Mouse (Mus musculus): Measurements from ENCODE around the gene Tulp4. TPM values are rescaled to one million over a fixed set of nuclear protein-coding genes. Genes with fewer than 3 reads are reported as not detected.

Tulp4 gene
- total and polyA plus RNA-seq, 2 experiments = 19.9 to 26.6 TPM

DNA sequence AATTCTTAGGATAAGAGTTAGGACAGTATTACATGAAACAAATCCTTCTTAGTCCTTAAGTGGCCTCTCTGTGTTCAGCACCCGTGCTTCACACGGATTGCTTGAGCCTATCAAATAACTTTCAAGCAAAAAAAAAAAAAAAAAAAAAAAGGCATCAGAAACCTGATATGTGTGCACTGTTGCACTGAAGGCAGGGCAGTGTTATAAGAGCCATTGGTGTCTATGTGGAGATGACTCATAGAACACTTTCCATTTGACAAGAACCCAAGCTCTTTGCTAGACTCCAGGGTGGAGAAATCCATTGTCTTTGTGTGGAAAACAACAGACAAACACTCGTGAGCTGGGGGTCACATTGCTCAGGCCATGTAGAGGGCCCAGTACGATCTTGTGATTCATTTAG is 58.7 kb downstream of the Tulp4 start:
- Histone ChIP-seq H3K4me3 (ENCODE audit: insufficient read depth, low read depth, low read length) (no peak overlapping the region), H3K27ac (replicated peaks; ENCODE audit: insufficient read depth, low read depth, low read length) (no peak overlapping the region), H3K27me3 (ENCODE audit: control insufficient read depth, insufficient read depth, low read length) (no peaks in the 10 kb centered on the region), H3K9ac (ENCODE audit: low read depth, low read length) (no peak overlapping the region), H3K79me2 (ENCODE audit: control insufficient read depth, insufficient read depth, low read length) (peaks cover 16% of the 10 kb centered on the region; the same call in 1 of the 2 replicates), H3K4me1 (ENCODE audit: control insufficient read depth, insufficient read depth, low read length) (peaks cover 26% of the 10 kb centered on the region), H3K36me3 (ENCODE audit: control insufficient read depth, insufficient read depth, low read length) (no peaks in the 10 kb centered on the region)
- DNase-seq (ENCODE audit: extremely low read depth, low read depth, low spot score) = no peak
- TF ChIP-seq CTCF (IDR thresholded peaks at IDR 0.05; ENCODE audit: low read depth, low read length) (no peak), POLR2A (IDR thresholded peaks at IDR 0.05; ENCODE audit: extremely low read depth, insufficient read depth, low read length) (no peak)
- WGBS = 80% methylated on average over 4 of the region's 4 CpGs

DNA sequence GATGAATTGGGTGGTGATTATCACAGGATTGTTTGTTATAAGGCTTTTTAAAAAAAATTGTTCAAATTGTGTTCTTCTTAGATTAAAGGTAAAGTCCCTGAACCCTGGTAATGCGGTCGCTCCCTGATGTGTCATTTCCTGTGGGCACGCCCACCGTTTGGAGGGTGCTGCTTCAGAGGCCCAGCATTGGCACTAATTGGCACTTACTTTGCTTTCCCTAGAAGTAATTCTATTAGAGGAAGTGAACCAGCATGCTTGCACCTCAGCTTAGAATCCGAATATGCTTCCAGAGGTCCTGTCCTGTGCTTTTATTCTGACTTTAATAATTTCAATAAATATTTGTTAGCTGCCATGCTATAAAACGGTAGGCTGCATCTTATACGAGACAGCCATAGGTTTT is 66.2 kb downstream of the Tulp4 start:
- no peaks in the 10 kb centered on the region for H3K27me3 ChIP-seq (ENCODE audit: control insufficient read depth, insufficient read depth, low read length)

DNA sequence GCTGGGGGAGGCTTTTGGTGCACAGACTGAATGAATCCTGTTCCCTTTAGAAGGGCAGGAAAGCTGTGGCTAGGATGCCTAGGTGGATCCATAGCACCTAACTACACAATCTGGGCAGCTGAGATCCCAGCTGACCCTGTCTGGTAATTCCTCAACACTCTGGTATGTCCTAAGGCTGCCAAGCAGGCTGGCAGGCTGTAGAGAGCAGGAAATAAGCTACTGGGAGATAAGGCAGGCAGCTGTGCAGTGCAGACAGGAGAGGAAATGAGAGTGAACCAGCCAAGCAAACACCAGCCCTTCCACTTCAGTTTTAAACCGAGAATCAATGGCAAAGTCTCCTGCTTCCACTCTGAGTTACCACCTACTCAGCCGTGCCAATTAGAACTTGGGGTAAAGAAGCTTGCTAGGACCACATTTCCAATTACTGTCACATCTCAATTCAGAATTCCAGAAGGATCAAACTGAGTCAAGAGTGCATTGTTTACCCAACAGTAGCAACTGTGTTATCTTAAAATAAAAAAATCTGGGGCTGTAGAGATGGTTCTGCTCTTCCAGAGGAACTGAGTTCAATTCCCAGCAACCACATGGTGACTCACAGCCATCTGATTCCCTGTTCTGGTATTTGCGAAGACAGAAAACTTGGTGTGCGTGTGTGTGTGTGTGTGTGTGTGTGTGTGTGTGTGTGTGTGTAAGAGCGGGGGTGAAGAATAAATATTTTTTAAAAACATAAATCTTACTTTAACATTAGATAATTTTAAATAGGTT is 66.9 kb downstream of the Tulp4 start:
- H3K36me3 ChIP-seq (ENCODE audit: control insufficient read depth, insufficient read depth, low read length) = peaks cover 9% of the 10 kb centered on the region
- no peak overlapping the region for H3K27ac ChIP-seq (replicated peaks; ENCODE audit: insufficient read depth, low read depth, low read length)
- H3K27me3 ChIP-seq (ENCODE audit: control insufficient read depth, insufficient read depth, low read length) = no peaks in the 10 kb centered on the region
- DNase-seq (ENCODE audit: extremely low read depth, low read depth, low spot score) = peak; percentile 53
- no peak overlapping the region for H3K4me3 ChIP-seq (ENCODE audit: insufficient read depth, low read depth, low read length)
- H3K9ac ChIP-seq (ENCODE audit: low read depth, low read length) = no peak overlapping the region
- 44% methylated on average over 5 of the region's 5 CpGs for WGBS
- TF ChIP-seq CTCF (IDR thresholded peaks at IDR 0.05; ENCODE audit: low read depth, low read length) = no peak
- H3K4me1 ChIP-seq (ENCODE audit: control insufficient read depth, insufficient read depth, low read length) = peaks cover 14% of the 10 kb centered on the region
- H3K79me2 ChIP-seq (ENCODE audit: control insufficient read depth, insufficient read depth, low read length) = peaks cover 10% of the 10 kb centered on the region; the same call in 1 of the 2 replicates

More for the DNA sequence above, 66.2 kb downstream of the Tulp4 start:
- TF ChIP-seq CTCF (IDR thresholded peaks at IDR 0.05; ENCODE audit: low read depth, low read length) (no peak), POLR2A (IDR thresholded peaks at IDR 0.05; ENCODE audit: extremely low read depth, insufficient read depth, low read length) (no peak)
- Histone ChIP-seq H3K79me2 (ENCODE audit: control insufficient read depth, insufficient read depth, low read length) (peaks cover 10% of the 10 kb centered on the region; the same call in 1 of the 2 replicates), H3K27ac (replicated peaks; ENCODE audit: insufficient read depth, low read depth, low read length) (no peak overlapping the region), H3K9ac (ENCODE audit: low read depth, low read length) (no peak overlapping the region), H3K4me1 (ENCODE audit: control insufficient read depth, insufficient read depth, low read length) (peaks cover 18% of the 10 kb centered on the region), H3K36me3 (ENCODE audit: control insufficient read depth, insufficient read depth, low read length) (peaks cover 7% of the 10 kb centered on the region), H3K4me3 (ENCODE audit: insufficient read depth, low read depth, low read length) (no peak overlapping the region)
- 70% methylated on average over 7 of the region's 7 CpGs for WGBS
- no peak for DNase-seq (ENCODE audit: extremely low read depth, low read depth, low spot score)

DNA sequence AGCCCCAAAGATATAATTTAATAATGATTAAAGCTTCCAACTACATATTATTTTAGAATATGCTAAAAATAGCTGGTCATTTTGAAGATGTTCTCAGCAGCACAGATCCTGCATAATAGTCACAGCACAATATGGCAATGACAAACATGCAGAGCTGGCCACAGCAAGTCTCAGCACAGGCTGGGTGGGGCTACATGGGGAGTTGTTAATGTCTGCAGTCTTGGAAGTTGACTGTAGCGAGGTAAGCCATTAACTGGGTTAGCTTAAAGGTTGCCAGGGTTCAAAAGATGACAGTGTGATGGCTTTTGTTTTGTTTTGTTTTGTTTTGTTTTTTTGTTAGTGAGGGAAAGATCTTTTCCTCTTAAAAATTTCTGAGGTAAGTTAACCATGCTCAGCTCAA is 68.3 kb downstream of the Tulp4 start:
- TF ChIP-seq CTCF (IDR thresholded peaks at IDR 0.05; ENCODE audit: low read depth, low read length) (no peak), POLR2A (IDR thresholded peaks at IDR 0.05; ENCODE audit: extremely low read depth, insufficient read depth, low read length) (no peak)
- Histone ChIP-seq H3K27me3 (ENCODE audit: control insufficient read depth, insufficient read depth, low read length) (no peaks in the 10 kb centered on the region), H3K9ac (ENCODE audit: low read depth, low read length) (no peak overlapping the region), H3K79me2 (ENCODE audit: control insufficient read depth, insufficient read depth, low read length) (peaks cover 7% of the 10 kb centered on the region; the same call in 1 of the 2 replicates), H3K27ac (replicated peaks; ENCODE audit: insufficient read depth, low read depth, low read length) (no peak overlapping the region), H3K4me1 (ENCODE audit: control insufficient read depth, insufficient read depth, low read length) (peaks cover 6% of the 10 kb centered on the region), H3K36me3 (ENCODE audit: control insufficient read depth, insufficient read depth, low read length) (peaks cover 9% of the 10 kb centered on the region), H3K4me3 (ENCODE audit: insufficient read depth, low read depth, low read length) (no peak overlapping the region)
- DNase-seq (ENCODE audit: extremely low read depth, low read depth, low spot score) = no peak
- 28% methylated on average over 1 of the region's 1 CpGs for WGBS

DNA sequence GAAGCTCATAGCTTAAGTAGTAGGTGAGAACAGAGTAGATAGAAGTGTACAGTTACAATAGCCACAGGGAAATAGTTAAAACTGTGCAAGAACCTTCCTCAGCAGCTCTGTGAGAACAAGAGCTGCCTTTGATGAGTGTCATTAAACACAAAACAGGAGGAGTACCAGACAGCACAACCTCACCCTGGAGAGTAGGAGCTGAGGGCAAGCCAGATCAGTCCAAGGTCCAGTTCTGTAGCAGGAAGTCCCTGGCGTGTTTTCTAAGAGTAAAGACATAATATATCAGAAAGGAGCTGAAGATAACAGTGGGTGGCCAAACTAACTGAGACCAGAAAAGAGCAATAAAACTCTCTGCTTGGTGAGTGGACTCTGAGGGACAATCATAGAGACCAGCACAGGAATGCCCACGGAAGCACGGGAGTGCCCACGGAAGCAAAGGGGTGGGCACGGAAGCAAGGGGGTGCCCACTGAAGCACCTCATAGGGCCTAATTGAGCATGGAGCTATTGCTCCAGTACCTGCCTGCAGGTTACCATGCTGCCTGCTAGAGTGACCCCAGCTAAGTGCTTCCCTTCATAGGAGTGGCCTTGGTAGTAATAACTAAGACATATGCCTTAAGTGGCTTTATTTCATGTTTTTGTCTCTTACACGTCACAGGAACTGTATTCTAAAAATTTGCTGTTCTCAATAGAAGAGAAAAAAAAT is 72.5 kb downstream of the Tulp4 start:
- Histone ChIP-seq H3K4me1 (ENCODE audit: control insufficient read depth, insufficient read depth, low read length) (peaks cover 2% of the 10 kb centered on the region; the same call in 1 of the 2 replicates), H3K27ac (replicated peaks; ENCODE audit: insufficient read depth, low read depth, low read length) (no peak overlapping the region), H3K27me3 (ENCODE audit: control insufficient read depth, insufficient read depth, low read length) (no peaks in the 10 kb centered on the region), H3K36me3 (ENCODE audit: control insufficient read depth, insufficient read depth, low read length) (peaks cover 9% of the 10 kb centered on the region), H3K9ac (ENCODE audit: low read depth, low read length) (no peak overlapping the region), H3K79me2 (ENCODE audit: control insufficient read depth, insufficient read depth, low read length) (peaks cover 4% of the 10 kb centered on the region; the same call in 1 of the 2 replicates), H3K4me3 (ENCODE audit: insufficient read depth, low read depth, low read length) (no peak overlapping the region)
- no peak for DNase-seq (ENCODE audit: extremely low read depth, low read depth, low spot score)
- TF ChIP-seq CTCF (IDR thresholded peaks at IDR 0.05; ENCODE audit: low read depth, low read length) = no peak
- no peak for TF ChIP-seq POLR2A (IDR thresholded peaks at IDR 0.05; ENCODE audit: extremely low read depth, insufficient read depth, low read length)
- 88% methylated on average over 6 of the region's 6 CpGs for WGBS

All from liver, adult 2 months (tissue).